Mouse (Mus musculus) CH12.LX (cell line): ENCODE results near the gene Ddx43. TPM values are rescaled to one million over a fixed set of nuclear protein-coding genes. Genes with fewer than 3 reads are reported as not detected.

ENCODE experiments used
- DNase-seq: peaks from one replicate; pipeline ENCODE4 v3.0.0-alpha.2; 2013; ENCODE audit errors: extremely low read depth
- H3K27ac ChIP-seq: 2 replicates; pipeline ENCODE4 v1.5.1; 2012; ENCODE audit warnings: low read depth, mild to moderate bottlenecking, control low read depth, moderate library complexity; ENCODE audit not compliant: insufficient read depth
- H3K27me3 ChIP-seq: replicated peaks from 2 replicates; pipeline ENCODE3; 2012; ENCODE audit warnings: inconsistent platforms
- H3K36me3 ChIP-seq, 2 experiments: replicated peaks in 1 of 2; 2 replicates each; pipeline versions ENCODE3 to v1.6.1; 2012; ENCODE audit warnings: inconsistent platforms in 1 of 2, low read length in 1 of 2, mild to moderate bottlenecking in 1 of 2, mixed read lengths in 1 of 2, moderate library complexity in 1 of 2; ENCODE audit not compliant: control insufficient read depth in 1 of 2, insufficient read depth in 1 of 2
- H3K4me1 ChIP-seq, 2 experiments: 2 replicates each; pipeline ENCODE4 v1.6.1; 2012; ENCODE audit warnings: inconsistent platforms in 1 of 2, moderate library complexity in 1 of 2; ENCODE audit not compliant: insufficient read depth in 2 of 2, control insufficient read depth in 1 of 2
- H3K4me2 ChIP-seq: 2 replicates; pipeline ENCODE4 v1.6.1; 2012; ENCODE audit warnings: low read depth, mild to moderate bottlenecking, control low read depth; ENCODE audit not compliant: poor library complexity, insufficient read depth, severe bottlenecking
- H3K4me3 ChIP-seq, 3 experiments: fragments of 150-350 bp in 1 of 3; sonication (generic) in 1 of 3; replicated peaks in 1 of 3; 2 replicates each; pipeline versions ENCODE3 to v1.5.1; 2011 to 2012; ENCODE audit warnings: low read depth in 2 of 3, low read length in 2 of 3, mild to moderate bottlenecking in 2 of 3, moderate library complexity in 2 of 3, control low read depth in 1 of 3, improper control_type of control experiment in 1 of 3, inconsistent platforms in 1 of 3, mixed read lengths in 1 of 3; ENCODE audit not compliant: poor library complexity in 1 of 3
- H3K79me2 ChIP-seq: replicated peaks from 2 replicates; pipeline ENCODE4 v1.6.1; 2012; ENCODE audit warnings: mild to moderate bottlenecking, moderate library complexity; ENCODE audit not compliant: control insufficient read depth, poor library complexity, insufficient read depth, severe bottlenecking; ENCODE audit errors: extremely low read depth
- H3K9ac ChIP-seq: 2 replicates; pipeline ENCODE4 v1.6.1; 2012; ENCODE audit warnings: low read depth, mild to moderate bottlenecking, control low read depth, moderate library complexity; ENCODE audit not compliant: insufficient read depth
- H3K9me3 ChIP-seq: replicated peaks from 2 replicates; pipeline ENCODE3; 2012; ENCODE audit warnings: low read length, inconsistent platforms, mixed read lengths
- CHD1 ChIP-seq: IDR thresholded peaks from 2 replicates; pipeline ENCODE4 v1.6.1; 2012; ENCODE audit warnings: low read depth, low read length, improper control_type of control experiment, inconsistent platforms
- CTCF ChIP-seq, 2 experiments: IDR thresholded peaks in 1 of 2; conservative IDR thresholded peaks in 1 of 2; 2 replicates each; pipeline ENCODE4 v1.5.1; 2011 to 2012; ENCODE audit warnings: low read depth in 2 of 2, low read length in 2 of 2, improper control_type of control experiment in 1 of 2, inconsistent platforms in 1 of 2, mild to moderate bottlenecking in 1 of 2, moderate library complexity in 1 of 2
- E2F4 ChIP-seq: IDR thresholded peaks from 2 replicates; pipeline ENCODE4 v1.6.1; 2011; ENCODE audit warnings: low read depth, low read length, improper control_type of control experiment; ENCODE audit not compliant: insufficient replicate concordance
- ELF1 ChIP-seq: IDR thresholded peaks from 2 replicates; pipeline ENCODE4 v1.6.1; 2014; ENCODE audit warnings: low read depth, mild to moderate bottlenecking, inconsistent platforms, low read length, improper control_type of control experiment
- EP300 ChIP-seq: IDR thresholded peaks from 2 replicates; pipeline ENCODE4 v1.6.1; 2011; ENCODE audit warnings: low read length, improper control_type of control experiment
- ETS1 ChIP-seq: conservative IDR thresholded peaks from 2 replicates; pipeline ENCODE4 v1.6.1; 2012; ENCODE audit warnings: low read depth, mild to moderate bottlenecking, inconsistent platforms, low read length, improper control_type of control experiment, moderate library complexity
- IRF4 ChIP-seq: IDR thresholded peaks from 2 replicates; pipeline ENCODE4 v1.6.1; 2014; ENCODE audit warnings: low read depth, mild to moderate bottlenecking, inconsistent platforms, low read length, improper control_type of control experiment
- JUN ChIP-seq: IDR thresholded peaks from 2 replicates; pipeline ENCODE4 v1.6.1; 2011; ENCODE audit warnings: low read depth, mild to moderate bottlenecking, low read length, improper control_type of control experiment, moderate library complexity; ENCODE audit not compliant: insufficient read depth
- KAT2A ChIP-seq: IDR thresholded peaks from 2 replicates; pipeline ENCODE4 v1.6.1; 2012; ENCODE audit warnings: low read length, improper control_type of control experiment, inconsistent platforms; ENCODE audit not compliant: insufficient replicate concordance
- MAFK ChIP-seq: IDR thresholded peaks from 2 replicates; pipeline ENCODE4 v1.6.1; 2011; ENCODE audit warnings: low read length, improper control_type of control experiment; ENCODE audit not compliant: insufficient replicate concordance
- MAZ ChIP-seq: IDR thresholded peaks from 2 replicates; pipeline ENCODE4 v1.6.1; 2012; ENCODE audit warnings: low read depth, mild to moderate bottlenecking, inconsistent platforms, low read length, improper control_type of control experiment, moderate library complexity
- MEF2A ChIP-seq: IDR thresholded peaks from 2 replicates; pipeline ENCODE4 v1.6.1; 2014; ENCODE audit warnings: low read depth, mild to moderate bottlenecking, inconsistent platforms, low read length, improper control_type of control experiment, borderline replicate concordance
- MXI1 ChIP-seq: IDR thresholded peaks from 2 replicates; pipeline ENCODE4 v1.6.1; 2011; ENCODE audit warnings: mild to moderate bottlenecking, low read depth, low read length, improper control_type of control experiment
- MYC ChIP-seq: IDR thresholded peaks from 2 replicates; pipeline ENCODE4 v1.6.1; 2011; ENCODE audit warnings: low read depth, mild to moderate bottlenecking, improper control_type of control experiment, low read length
- NELFE ChIP-seq: IDR thresholded peaks from 2 replicates; pipeline ENCODE4 v1.6.1; 2011; ENCODE audit warnings: low read depth, low read length, improper control_type of control experiment
- NRF1 ChIP-seq: IDR thresholded peaks from 2 replicates; pipeline ENCODE4 v1.6.1; 2014; ENCODE audit warnings: low read depth, mild to moderate bottlenecking, inconsistent platforms, low read length, improper control_type of control experiment, moderate library complexity
- PAX5 ChIP-seq: IDR thresholded peaks from 2 replicates; pipeline ENCODE4 v1.6.1; 2012; ENCODE audit warnings: low read length, inconsistent platforms, mixed read lengths
- POLR2AphosphoS2 ChIP-seq: IDR thresholded peaks from 2 replicates; pipeline ENCODE4 v1.6.1; 2011; ENCODE audit warnings: low read depth, low read length, improper control_type of control experiment
- RAD21 ChIP-seq: IDR thresholded peaks from 2 replicates; pipeline ENCODE4 v1.6.1; 2011; ENCODE audit warnings: low read depth, mild to moderate bottlenecking, low read length, improper control_type of control experiment, moderate library complexity
- RCOR1 ChIP-seq: conservative IDR thresholded peaks from 2 replicates; pipeline ENCODE4 v1.6.1; 2012; ENCODE audit warnings: low read depth, mild to moderate bottlenecking, inconsistent platforms, low read length, improper control_type of control experiment
- SMC3 ChIP-seq: IDR thresholded peaks from 2 replicates; pipeline ENCODE4 v1.6.1; 2011; ENCODE audit warnings: low read depth, low read length, improper control_type of control experiment
- TBP ChIP-seq: conservative IDR thresholded peaks from 2 replicates; pipeline ENCODE4 v1.6.1; 2011; ENCODE audit warnings: low read depth, low read length, improper control_type of control experiment
- UBTF ChIP-seq: IDR thresholded peaks from 2 replicates; pipeline ENCODE4 v1.6.1; 2012; ENCODE audit warnings: low read depth, mild to moderate bottlenecking, inconsistent platforms, low read length, improper control_type of control experiment, moderate library complexity
- USF1 ChIP-seq: IDR thresholded peaks from 2 replicates; pipeline ENCODE4 v1.6.1; 2014; ENCODE audit warnings: low read depth, mild to moderate bottlenecking, inconsistent platforms, low read length, improper control_type of control experiment
- USF2 ChIP-seq: conservative IDR thresholded peaks from 2 replicates; pipeline ENCODE4 v1.6.1; 2011; ENCODE audit warnings: low read depth, low read length, improper control_type of control experiment
- ZKSCAN1 ChIP-seq: IDR thresholded peaks from 2 replicates; pipeline ENCODE4 v1.6.1; 2012; ENCODE audit warnings: low read depth, inconsistent platforms, low read length, improper control_type of control experiment, borderline replicate concordance
- dilution Hi-C: fragments of 300-500 bp; cut with MboI; formaldehyde crosslinking; loops from 2 replicates; pipeline ENCODE4 v1.14.3; 2020; ENCODE audit warnings: low sequenced_read_pairs; ENCODE audit not compliant: extremely low pct_unique_long_range_greater_than_20kb, extremely low pct_ligation_motif_present
- in situ Hi-C: fragments of 300-500 bp; cut with MboI; formaldehyde crosslinking; loops from 3 replicates; pipeline ENCODE4 v1.14.3; 2019; ENCODE audit warnings: low sequenced_read_pairs, low pct_ligation_motif_present, low pct_unique_long_range_greater_than_20kb, mixed read lengths
- polyA plus RNA-seq: library from polyadenylated mRNA; unstranded; fragments of >175 nt; gene quantifications from 2 replicates; pipeline ENCODE4 v1.2.1, GENCODE M21; 2012; ENCODE audit warnings: low read depth; ENCODE audit not compliant: insufficient read length
- total RNA-seq, 2 experiments: library from RNA; depleted of rRNA; stranded (reverse); fragments of 300-350 nt in 1 of 2; fragments of >200 nt in 1 of 2; gene quantifications; 2 replicates each; pipeline ENCODE4 v1.2.3; 2012 to 2014

Gene Ddx43
- total and polyA plus RNA-seq, 3 experiments: not detected

DNA sequence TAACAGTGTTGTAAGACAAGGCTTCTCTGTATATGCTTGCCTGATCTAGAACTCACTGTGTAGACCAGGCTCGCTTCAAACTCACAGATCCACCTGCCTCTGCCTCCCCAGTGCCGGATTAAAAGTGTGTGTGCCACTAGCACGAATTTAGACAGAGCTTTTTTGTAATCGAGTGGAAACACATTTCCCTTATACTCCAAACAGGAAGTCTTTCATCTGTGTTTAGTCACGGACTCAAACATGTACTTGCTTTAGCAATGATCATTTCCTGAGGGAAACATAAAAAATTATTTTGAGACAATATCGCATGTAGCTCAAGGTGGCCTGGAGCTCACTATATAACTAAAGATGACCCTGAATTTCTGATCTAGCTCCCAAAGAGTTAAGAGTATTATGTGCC is 32.2 kb upstream of the Ddx43 start:
- in situ Hi-C loops (loop anchor here (10.0 kb wide), 1 partner anchor 171 kb away; no protein-coding TSS in a partner anchor), dilution Hi-C loops (no loop called here)
- H3K4me3 ChIP-seq: no peak overlapping the region
- H3K9ac ChIP-seq: no peak overlapping the region
- peaks cover 26% of the 10 kb centered on the region for H3K27me3 ChIP-seq
- no peaks in the 10 kb centered on the region for H3K79me2 ChIP-seq
- H3K9me3 ChIP-seq: no peaks in the 10 kb centered on the region
- no peaks in the 10 kb centered on the region for H3K36me3 ChIP-seq
- no peak overlapping the region for H3K27ac ChIP-seq
- H3K4me1 ChIP-seq: no peaks in the 10 kb centered on the region
- H3K4me2 ChIP-seq: no peak overlapping the region
- TF ChIP-seq USF1: no peak
- TF ChIP-seq MYC: no peak
- TF ChIP-seq RAD21: no peak
- no peak for TF ChIP-seq NELFE
- no peak for TF ChIP-seq CTCF (conservative IDR thresholded peaks at IDR 0.05 in 1 of 2, IDR thresholded peaks at IDR 0.05 in 1 of 2; ENCODE audit: low read depth in 2 of 2, low read length in 2 of 2)
- no peak for TF ChIP-seq MXI1
- TF ChIP-seq E2F4: no peak
- no peak for TF ChIP-seq EP300
- no peak for TF ChIP-seq RCOR1
- TF ChIP-seq UBTF: no peak
- no peak for TF ChIP-seq TBP
- no peak for TF ChIP-seq KAT2A
- no peak for TF ChIP-seq USF2
- TF ChIP-seq SMC3: no peak
- no peak for TF ChIP-seq ETS1
- no peak for DNase-seq

DNA sequence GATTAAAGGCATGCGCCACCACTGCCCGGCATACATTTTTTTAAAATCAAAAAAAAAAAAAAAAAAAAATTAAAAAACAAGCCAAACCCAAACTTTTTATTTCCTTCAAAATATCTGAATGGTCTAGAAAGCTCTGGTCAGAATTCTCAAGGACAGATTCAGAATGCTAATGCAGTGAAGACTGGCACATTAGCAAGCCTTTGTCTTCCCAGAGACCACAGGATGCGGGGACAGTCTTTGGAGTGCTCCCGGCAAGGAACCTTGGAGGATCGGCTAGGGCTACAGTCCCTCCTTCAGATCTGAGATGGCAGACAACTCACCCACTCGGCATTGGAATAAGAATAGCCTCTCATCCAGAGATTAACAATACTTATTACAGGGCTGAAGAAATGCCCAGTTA is 30.9 kb upstream of the Ddx43 start:
- H3K4me1 ChIP-seq: no peaks in the 10 kb centered on the region
- TF ChIP-seq ZKSCAN1 (no peak), SMC3 (no peak), POLR2AphosphoS2 (no peak), MAZ (no peak), RAD21 (no peak), JUN (no peak), UBTF (no peak), CHD1 (no peak), IRF4 (no peak), ELF1 (no peak), NRF1 (no peak), MEF2A (no peak), MAFK (no peak), PAX5 (no peak)
- TF ChIP-seq, all 38 proteins: peak for 0
- H3K9ac ChIP-seq: no peak overlapping the region
- no peak overlapping the region for H3K4me2 ChIP-seq
- no peaks in the 10 kb centered on the region for H3K9me3 ChIP-seq
- no peaks in the 10 kb centered on the region for H3K79me2 ChIP-seq
- in situ Hi-C loops: loop anchor here (10.0 kb wide), 1 partner anchor 170 kb away; no protein-coding TSS in a partner anchor
- dilution Hi-C loops: no loop called here
- H3K36me3 ChIP-seq: no peaks in the 10 kb centered on the region
- H3K27ac ChIP-seq: no peak overlapping the region
- no peak overlapping the region for H3K4me3 ChIP-seq
- H3K27me3 ChIP-seq: peaks cover 27% of the 10 kb centered on the region
- no peak for DNase-seq
